Mouse (Mus musculus) liver, adult 2 months (tissue): Measurements from ENCODE around the gene Sfxn2. TPM values are rescaled to one million over a fixed set of nuclear protein-coding genes. Genes with fewer than 3 reads are reported as not detected.

ENCODE experiments used
- DNase-seq: peaks from one replicate; pipeline ENCODE4 v3.0.0-alpha.2; 2011; ENCODE audit warnings: low read depth, low spot score; ENCODE audit errors: extremely low read depth
- H3K27ac ChIP-seq: fragments of 200-500 bp; replicated peaks from 2 replicates; pipeline ENCODE4 v1.5.1; 2012; ENCODE audit warnings: low read depth, mild to moderate bottlenecking, control low read depth, inconsistent platforms, low read length; ENCODE audit not compliant: insufficient read depth
- H3K27me3 ChIP-seq: fragments of 200-500 bp; 2 replicates; pipeline ENCODE4 v1.6.1; 2012; ENCODE audit warnings: mild to moderate bottlenecking, moderate library complexity, low read length, inconsistent platforms; ENCODE audit not compliant: control insufficient read depth, insufficient read depth
- H3K36me3 ChIP-seq: fragments of 200-500 bp; 2 replicates; pipeline ENCODE4 v1.6.1; 2012; ENCODE audit warnings: low read length, inconsistent platforms; ENCODE audit not compliant: control insufficient read depth, insufficient read depth
- H3K4me1 ChIP-seq: fragments of 200-500 bp; 2 replicates; pipeline ENCODE4 v1.6.1; 2011; ENCODE audit warnings: low read length; ENCODE audit not compliant: control insufficient read depth, insufficient read depth
- H3K4me3 ChIP-seq: fragments of 200-500 bp; 2 replicates; pipeline ENCODE4 v1.5.1; 2011; ENCODE audit warnings: low read depth, mild to moderate bottlenecking, control low read depth, low read length, moderate library complexity; ENCODE audit not compliant: insufficient read depth
- H3K79me2 ChIP-seq: fragments of 200-500 bp; 2 replicates; pipeline ENCODE4 v1.6.1; 2012; ENCODE audit warnings: inconsistent platforms, mild to moderate bottlenecking, low read length, moderate library complexity; ENCODE audit not compliant: control insufficient read depth, insufficient read depth
- H3K9ac ChIP-seq: fragments of 200-500 bp; 2 replicates; pipeline ENCODE4 v1.6.1; 2012; ENCODE audit warnings: low read depth, mild to moderate bottlenecking, control low read depth, inconsistent platforms, low read length
- CTCF ChIP-seq: fragments of 200-500 bp; IDR thresholded peaks from 2 replicates; pipeline ENCODE4 v1.5.1; 2011; ENCODE audit warnings: low read depth, low read length, control low read depth
- POLR2A ChIP-seq: fragments of 200-500 bp; IDR thresholded peaks from 2 replicates; pipeline ENCODE4 v1.6.1; 2011; ENCODE audit warnings: low read length, control low read depth; ENCODE audit not compliant: insufficient read depth; ENCODE audit errors: extremely low read depth
- WGBS: fragments of 180-500 bp; shearing (Covaris S2); methylation state at CpG from one replicate; pipeline ENCODE4 v1.1.7; 2018; 5-methylcytosine and 5-hydroxymethylcytosine counted together
- polyA plus RNA-seq: library from polyadenylated mRNA; depleted of rRNA; stranded (reverse); fragments of >200 nt; gene quantifications from 2 replicates; pipeline ENCODE4 v1.2.3, GENCODE M21; 2012
- total RNA-seq: library from RNA; depleted of rRNA; stranded (reverse); fragments of >200 nt; gene quantifications from 2 replicates; pipeline ENCODE4 v1.2.3, GENCODE M21; 2014

Sfxn2 gene
- total and polyA plus RNA-seq, 2 experiments: 15.1 to 33.8 TPM

GRCm38 (mm10) chr19:46635766-46636165, 62.6 kb downstream of the Sfxn2 start:
- WGBS: 44% methylated on average over 9 of the region's 9 CpGs
- peak overlapping the region; percentile 5; the same call in 1 of the 2 replicates for H3K27ac ChIP-seq
- no peak for DNase-seq

GRCm38 (mm10) chr19:46637598-46637997, 64.4 kb downstream of the Sfxn2 start:
- Histone ChIP-seq H3K36me3 (peaks cover 10% of the 10 kb centered on the region; the same call in 1 of the 2 replicates), H3K27ac (no peak overlapping the region), H3K27me3 (no peaks in the 10 kb centered on the region), H3K79me2 (peaks cover 40% of the 10 kb centered on the region; the same call in 1 of the 2 replicates), H3K4me1 (peaks cover 27% of the 10 kb centered on the region), H3K9ac (no peak overlapping the region), H3K4me3 (no peak overlapping the region)
- TF ChIP-seq POLR2A (no peak), CTCF (no peak)
- no peak for DNase-seq
- 92% methylated on average over 6 of the region's 6 CpGs for WGBS

More at GRCm38 (mm10) chr19:46635766-46636165, 62.6 kb downstream of the Sfxn2 start:
- H3K4me3 ChIP-seq: no peak overlapping the region
- no peak overlapping the region for H3K9ac ChIP-seq
- peaks cover 50% of the 10 kb centered on the region; the same call in 1 of the 2 replicates for H3K79me2 ChIP-seq
- H3K4me1 ChIP-seq: peaks cover 10% of the 10 kb centered on the region
- no peak for TF ChIP-seq POLR2A
- no peak for TF ChIP-seq CTCF
- peaks cover 10% of the 10 kb centered on the region; the same call in 1 of the 2 replicates for H3K36me3 ChIP-seq
- H3K27me3 ChIP-seq: no peaks in the 10 kb centered on the region

GRCm38 (mm10) chr19:46639053-46639452, 65.9 kb downstream of the Sfxn2 start:
- DNase-seq: no peak
- Histone ChIP-seq H3K36me3 (peaks cover 10% of the 10 kb centered on the region; the same call in 1 of the 2 replicates), H3K4me1 (peaks cover 37% of the 10 kb centered on the region), H3K4me3 (no peak overlapping the region), H3K27ac (0 out of 2 replicates have a peak overlapping the region, but pooled peaks have one; percentile 23), H3K27me3 (no peaks in the 10 kb centered on the region), H3K9ac (no peak overlapping the region), H3K79me2 (peaks cover 36% of the 10 kb centered on the region; the same call in 1 of the 2 replicates)
- TF ChIP-seq CTCF: no peak
- no peak for TF ChIP-seq POLR2A

- no peak for TF ChIP-seq CTCF
- TF ChIP-seq POLR2A: no peak
- Histone ChIP-seq H3K9ac (no peak overlapping the region), H3K27ac (0 out of 2 replicates have a peak overlapping the region, but pooled peaks have one; percentile 8), H3K4me3 (no peak overlapping the region), H3K79me2 (peaks cover 34% of the 10 kb centered on the region; the same call in 1 of the 2 replicates), H3K4me1 (peaks cover 41% of the 10 kb centered on the region), H3K27me3 (no peaks in the 10 kb centered on the region), H3K36me3 (peaks cover 10% of the 10 kb centered on the region; the same call in 1 of the 2 replicates)
- 76% methylated on average over 14 of the region's 14 CpGs for WGBS
- DNase-seq: no peak
These were observed 66.3 kb downstream of the Sfxn2 start for GRCm38 (mm10) chr19:46639496-46639895.

- Histone ChIP-seq H3K36me3 (peaks cover 8% of the 10 kb centered on the region; the same call in 1 of the 2 replicates), H3K27ac (peak overlapping the region; percentile 39), H3K4me3 (no peak overlapping the region), H3K27me3 (no peaks in the 10 kb centered on the region), H3K4me1 (peaks cover 51% of the 10 kb centered on the region), H3K79me2 (peaks cover 28% of the 10 kb centered on the region; the same call in 1 of the 2 replicates), H3K9ac (no peak overlapping the region)
- TF ChIP-seq POLR2A: no peak
- no peak for TF ChIP-seq CTCF
- WGBS: 59% methylated on average over 8 of the region's 8 CpGs
- no peak for DNase-seq
These were observed 67.6 kb downstream of the Sfxn2 start for GRCm38 (mm10) chr19:46640780-46641179.

- WGBS: 26% methylated on average over 19 of the region's 19 CpGs
- peak; percentile 91 for DNase-seq
- H3K79me2 ChIP-seq: peaks cover 22% of the 10 kb centered on the region; the same call in 1 of the 2 replicates
- peak overlapping the region; percentile 39 for H3K27ac ChIP-seq
- H3K4me1 ChIP-seq: peaks cover 56% of the 10 kb centered on the region
- H3K27me3 ChIP-seq: no peaks in the 10 kb centered on the region
- TF ChIP-seq POLR2A (no peak), CTCF (no peak)
- H3K36me3 ChIP-seq: peaks cover 8% of the 10 kb centered on the region; the same call in 1 of the 2 replicates
- H3K9ac ChIP-seq: peak overlapping the region; percentile 18
- H3K4me3 ChIP-seq: no peak overlapping the region
These were observed 68.4 kb downstream of the Sfxn2 start for GRCm38 (mm10) chr19:46641420-46642085.
